Mouse (Mus musculus) myocyte (in vitro differentiated cells): ENCODE results near the gene Sult2b1. TPM values are rescaled to one million over a fixed set of nuclear protein-coding genes. Genes with fewer than 3 reads are reported as not detected.

Source experiments
- H3K27me3 ChIP-seq: one replicate; pipeline ENCODE4 v1.6.1; 2011; ENCODE audit not compliant: control insufficient read depth, insufficient read depth, insufficient read length
- H3K36me3 ChIP-seq: one replicate; pipeline ENCODE4 v1.6.1; 2011; ENCODE audit not compliant: control insufficient read depth, insufficient read depth
- H3K4me2 ChIP-seq: one replicate; pipeline ENCODE4 v1.6.1; 2011; ENCODE audit warnings: low read depth, control low read depth
- H3K4me3 ChIP-seq: one replicate; pipeline ENCODE4 v1.5.1; 2011; ENCODE audit warnings: mild to moderate bottlenecking, control low read depth, moderate library complexity
- H3K79me2 ChIP-seq: one replicate; pipeline ENCODE4 v1.6.1; 2011; ENCODE audit not compliant: control insufficient read depth, insufficient read depth
- H3ac ChIP-seq: one replicate; pipeline ENCODE4 v1.6.1; 2011; ENCODE audit not compliant: control insufficient read depth, insufficient read length
- CEBPB ChIP-seq: IDR thresholded peaks from 2 replicates; pipeline ENCODE4 v1.6.1; 2011; ENCODE audit warnings: mild to moderate bottlenecking, moderate library complexity; ENCODE audit not compliant: poor library complexity, insufficient read depth, severe bottlenecking
- E2F4 ChIP-seq: IDR thresholded peaks from one replicate; pipeline ENCODE4 v1.6.1; 2011; ENCODE audit warnings: mild to moderate bottlenecking, control low read depth, moderate library complexity; ENCODE audit not compliant: insufficient read depth
- MAX ChIP-seq: IDR thresholded peaks from one replicate; pipeline ENCODE4 v1.6.1; 2011; ENCODE audit warnings: low read depth, mild to moderate bottlenecking, control low read depth
- MYOD1 ChIP-seq, 3 experiments: IDR thresholded peaks; one replicate each; pipeline ENCODE4 v1.6.1; 2011; ENCODE audit warnings: control low read depth in 2 of 3, low read depth in 2 of 3, mild to moderate bottlenecking in 2 of 3, moderate library complexity in 1 of 3; ENCODE audit not compliant: insufficient read length in 2 of 3, control insufficient read depth in 1 of 3
- MYOG ChIP-seq, 3 experiments: IDR thresholded peaks; one replicate each; pipeline ENCODE4 v1.6.1; 2011; ENCODE audit warnings: control low read depth in 2 of 3, low read depth in 2 of 3, mild to moderate bottlenecking in 2 of 3; ENCODE audit not compliant: insufficient read length in 2 of 3, control insufficient read depth in 1 of 3, insufficient read depth in 1 of 3
- POLR2A ChIP-seq: IDR thresholded peaks from one replicate; pipeline ENCODE4 v1.6.1; 2011; ENCODE audit warnings: low read depth, mild to moderate bottlenecking, control low read depth, moderate library complexity; ENCODE audit not compliant: insufficient read length
- POLR2AphosphoS2 ChIP-seq: IDR thresholded peaks from one replicate; pipeline ENCODE4 v1.6.1; 2011; ENCODE audit warnings: low read depth, control low read depth; ENCODE audit not compliant: insufficient read length
- REST ChIP-seq: IDR thresholded peaks from one replicate; pipeline ENCODE4 v1.6.1; 2011; ENCODE audit warnings: mild to moderate bottlenecking, control low read depth, moderate library complexity; ENCODE audit not compliant: insufficient read depth, insufficient read length
- SRF ChIP-seq: IDR thresholded peaks from one replicate; pipeline ENCODE4 v1.6.1; 2011; ENCODE audit warnings: low read depth; ENCODE audit not compliant: control insufficient read depth, insufficient read length
- TCF12 ChIP-seq: IDR thresholded peaks from one replicate; pipeline ENCODE4 v1.6.1; 2011; ENCODE audit warnings: mild to moderate bottlenecking, control low read depth; ENCODE audit not compliant: poor library complexity, insufficient read depth, severe bottlenecking
- TCF3 ChIP-seq: IDR thresholded peaks from one replicate; pipeline ENCODE4 v1.6.1; 2011; ENCODE audit warnings: low read depth, control low read depth; ENCODE audit not compliant: insufficient read length
- USF1 ChIP-seq: IDR thresholded peaks from one replicate; pipeline ENCODE4 v1.6.1; 2011; ENCODE audit warnings: low read depth, mild to moderate bottlenecking, control low read depth, moderate library complexity
- polyA plus RNA-seq: library from polyadenylated mRNA; unstranded; fragments of >200 nt; fragmentation: generic; extraction: Trizol; gene quantifications from one replicate; pipeline ENCODE4 v1.2.1, GENCODE M21; 2012; ENCODE audit warnings: missing spikeins

The Sult2b1 gene
- polyA plus RNA-seq, 1 experiment: 0.47 TPM

DNA sequence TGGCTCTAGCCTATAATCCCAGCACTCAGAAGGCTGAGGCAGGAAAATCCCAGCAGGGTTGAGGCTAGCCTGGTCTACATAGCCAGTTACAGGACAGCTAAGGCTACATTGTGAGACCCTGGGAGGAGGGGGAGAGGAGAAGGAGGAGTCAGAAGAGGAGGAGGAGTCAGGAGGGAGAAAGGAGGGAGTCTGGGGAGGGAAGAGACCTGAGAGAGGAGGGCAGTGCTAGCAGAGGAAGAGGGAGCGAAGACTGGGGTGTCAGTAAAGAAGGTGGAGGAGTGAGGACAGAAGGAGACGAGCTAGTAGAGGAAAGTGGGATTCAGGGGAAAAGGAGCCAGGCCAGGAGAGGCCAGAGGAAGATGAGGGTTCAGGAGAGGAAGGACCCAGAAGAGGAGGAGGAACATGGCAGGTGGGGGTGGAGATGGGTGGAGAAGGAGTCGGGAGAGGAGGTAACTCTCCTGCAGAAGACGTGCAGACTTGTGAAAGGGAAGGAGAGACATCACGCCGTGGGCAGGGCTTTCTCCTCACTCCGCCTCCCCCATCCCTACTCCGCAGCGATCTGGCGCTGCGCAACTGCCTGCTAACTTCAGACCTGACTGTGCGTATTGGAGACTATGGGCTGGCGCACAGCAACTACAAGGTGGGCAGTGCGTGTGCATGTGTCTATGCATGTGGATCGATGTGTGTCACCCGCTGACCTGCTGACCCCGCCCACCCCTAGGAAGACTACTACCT, 7.5 kb upstream of the Sult2b1 start:
- Histone ChIP-seq H3K4me2 (no peak overlapping the region), H3K4me3 (no peak overlapping the region), H3K27me3 (peaks cover 15% of the 10 kb centered on the region), H3K36me3 (no peaks in the 10 kb centered on the region), H3K79me2 (no peaks in the 10 kb centered on the region), H3ac (no peak overlapping the region)
- TF ChIP-seq MYOD1 (IDR thresholded peaks at IDR 0.05; ENCODE audit: control insufficient read depth in 1 of 3, insufficient read length in 2 of 3, low read depth in 2 of 3): no peak
- no peak for TF ChIP-seq REST
- TF ChIP-seq USF1: no peak
- no peak for TF ChIP-seq MYOG (IDR thresholded peaks at IDR 0.05; ENCODE audit: control insufficient read depth in 1 of 3, insufficient read depth in 1 of 3, insufficient read length in 2 of 3, low read depth in 2 of 3)
- no peak for TF ChIP-seq TCF3
- TF ChIP-seq E2F4: no peak
- TF ChIP-seq CEBPB: no peak
- TF ChIP-seq TCF12: no peak
- TF ChIP-seq POLR2A: no peak
- TF ChIP-seq SRF: no peak
- TF ChIP-seq MAX: no peak
- TF ChIP-seq POLR2AphosphoS2: no peak

GRCm38 (mm10) chr7:45790721-45791120, 6.3 kb upstream of the Sult2b1 start:
- TF ChIP-seq MYOG (IDR thresholded peaks at IDR 0.05; ENCODE audit: control insufficient read depth in 1 of 3, insufficient read depth in 1 of 3, insufficient read length in 2 of 3, low read depth in 2 of 3): no peak
- no peak for TF ChIP-seq CEBPB
- TF ChIP-seq REST: no peak
- no peak for TF ChIP-seq POLR2AphosphoS2
- no peak for TF ChIP-seq MYOD1 (IDR thresholded peaks at IDR 0.05; ENCODE audit: control insufficient read depth in 1 of 3, insufficient read length in 2 of 3, low read depth in 2 of 3)
- no peak for TF ChIP-seq MAX
- TF ChIP-seq SRF: no peak
- TF ChIP-seq USF1: no peak
- Histone ChIP-seq H3K4me3 (no peak overlapping the region), H3K4me2 (no peak overlapping the region), H3K36me3 (no peaks in the 10 kb centered on the region), H3ac (no peak overlapping the region), H3K79me2 (no peaks in the 10 kb centered on the region), H3K27me3 (peaks cover 26% of the 10 kb centered on the region)

- TF ChIP-seq MYOG (IDR thresholded peaks at IDR 0.05; ENCODE audit: control insufficient read depth in 1 of 3, insufficient read depth in 1 of 3, insufficient read length in 2 of 3, low read depth in 2 of 3) (no peak), MYOD1 (IDR thresholded peaks at IDR 0.05; ENCODE audit: control insufficient read depth in 1 of 3, insufficient read length in 2 of 3, low read depth in 2 of 3) (no peak), MAX (no peak), SRF (no peak), E2F4 (no peak), TCF12 (no peak), POLR2A (no peak), TCF3 (no peak), USF1 (no peak), REST (no peak), POLR2AphosphoS2 (no peak), CEBPB (no peak)
- H3K4me3 ChIP-seq: no peak overlapping the region
- peaks cover 45% of the 10 kb centered on the region for H3K27me3 ChIP-seq
- H3K36me3 ChIP-seq: no peaks in the 10 kb centered on the region
- H3K79me2 ChIP-seq: no peaks in the 10 kb centered on the region
- no peak overlapping the region for H3K4me2 ChIP-seq
- H3ac ChIP-seq: no peak overlapping the region
Measured at GRCm38 (mm10) chr7:45787642-45788041, 3.2 kb upstream of the Sult2b1 start.

- Histone ChIP-seq H3K27me3 (peaks cover 41% of the 10 kb centered on the region), H3K4me3 (no peak overlapping the region), H3K4me2 (no peak overlapping the region)
Measured at GRCm38 (mm10) chr7:45786661-45787413, 2.4 kb upstream of the Sult2b1 start.

More at GRCm38 (mm10) chr7:45786661-45787413, 2.4 kb upstream of the Sult2b1 start:
- no peaks in the 10 kb centered on the region for H3K36me3 ChIP-seq
- no peak for TF ChIP-seq E2F4
- no peak for TF ChIP-seq REST
- no peak for TF ChIP-seq MYOG (IDR thresholded peaks at IDR 0.05; ENCODE audit: control insufficient read depth in 1 of 3, insufficient read depth in 1 of 3, insufficient read length in 2 of 3, low read depth in 2 of 3)
- TF ChIP-seq USF1: no peak
- no peak for TF ChIP-seq POLR2AphosphoS2
- TF ChIP-seq SRF: no peak
- TF ChIP-seq CEBPB: no peak
- no peak for TF ChIP-seq TCF3
- TF ChIP-seq MAX: no peak
- no peak for TF ChIP-seq MYOD1 (IDR thresholded peaks at IDR 0.05; ENCODE audit: control insufficient read depth in 1 of 3, insufficient read length in 2 of 3, low read depth in 2 of 3)
- TF ChIP-seq POLR2A: no peak
- no peak for TF ChIP-seq TCF12
- H3ac ChIP-seq: no peak overlapping the region
- no peaks in the 10 kb centered on the region for H3K79me2 ChIP-seq
